Mouse (Mus musculus) forebrain, postnatal 0 days (tissue): ENCODE measurements at regions not wholly inside any gene's neighbourhood (a gene's known extent, or its start where the extent isn't known, plus 50 kb on each side); places are given as distances from the start of the nearest gene placed in this dataset.

Experiments used
- ATAC-seq: fragments of 200-750 bp; cut with Nextera tagmentation; 2 replicates; pipeline ENCODE4 v1.8.0; 2017; ENCODE audit warnings: mild to moderate bottlenecking, moderate library complexity
- DNase-seq: peaks from one replicate; pipeline ENCODE4 v3.0.0-alpha.2; 2015
- H3K27ac ChIP-seq: fragments of 300-500 bp; sonication (generic); 2 replicates; pipeline ENCODE4 v1.5.1; 2014; ENCODE audit warnings: low read depth, mild to moderate bottlenecking, antibody characterized with exemption, low read length, moderate library complexity, mixed read lengths
- H3K27me3 ChIP-seq: fragments of 300-500 bp; sonication (generic); 2 replicates; pipeline ENCODE4 v1.6.1; 2014; ENCODE audit warnings: mild to moderate bottlenecking, low read length, mixed read lengths; ENCODE audit not compliant: insufficient read depth
- H3K36me3 ChIP-seq: fragments of 300-500 bp; sonication (generic); 2 replicates; pipeline ENCODE4 v1.6.1; 2014; ENCODE audit warnings: mild to moderate bottlenecking, moderate library complexity; ENCODE audit not compliant: insufficient read depth
- H3K4me1 ChIP-seq: fragments of 300-500 bp; sonication (generic); 2 replicates; pipeline ENCODE4 v1.6.1; 2014; ENCODE audit warnings: antibody characterized with exemption; ENCODE audit not compliant: insufficient read depth
- H3K4me2 ChIP-seq: fragments of 300-500 bp; sonication (generic); 2 replicates; pipeline ENCODE4 v1.6.1; 2014; ENCODE audit warnings: low read depth, mild to moderate bottlenecking, moderate library complexity
- H3K4me3 ChIP-seq: fragments of 300-500 bp; sonication (generic); 2 replicates; pipeline ENCODE4 v1.5.1; 2014; ENCODE audit warnings: low read depth, low read length, mixed read lengths
- H3K9ac ChIP-seq: fragments of 300-500 bp; sonication (generic); 2 replicates; pipeline ENCODE4 v1.6.1; 2014; ENCODE audit warnings: mild to moderate bottlenecking
- H3K9me3 ChIP-seq: fragments of 300-500 bp; sonication (generic); 2 replicates; pipeline ENCODE4 v1.6.1; 2016; ENCODE audit warnings: low read length
- CTCF ChIP-seq: sonication (generic); IDR thresholded peaks from 2 replicates; pipeline ENCODE4 v1.5.1; 2016; ENCODE audit warnings: antibody characterized with exemption, control low read depth, low read depth
- WGBS: fragments of 180-500 bp; shearing (Covaris S2); extraction: QIAGEN DNeasy Blood & Tissue Kit; methylation state at CpG from one replicate; pipeline ENCODE4 v1.1.7; 2014; 5-methylcytosine and 5-hydroxymethylcytosine counted together

DNA sequence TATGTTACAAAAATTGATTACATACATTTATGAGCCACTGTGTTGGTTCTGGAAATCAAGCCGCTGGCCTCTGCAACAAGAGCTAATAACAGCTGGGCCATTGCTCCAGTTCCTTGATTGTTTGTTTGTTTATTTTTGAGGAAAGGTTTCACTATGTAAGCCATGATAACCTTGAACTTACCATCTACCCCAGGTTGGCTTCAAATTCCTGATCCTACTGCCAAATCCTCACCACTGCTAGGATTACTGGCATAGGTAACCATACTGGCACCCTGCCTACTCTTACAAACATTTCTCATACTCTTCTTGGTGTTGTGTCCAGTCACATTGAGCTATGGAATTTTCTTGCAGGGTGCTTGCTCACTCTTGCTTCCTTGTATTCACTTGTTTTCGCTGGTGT, 720.6 kb downstream of the Ets1 start:
- H3K27me3 ChIP-seq: no peaks in the 10 kb centered on the region
- H3K9ac ChIP-seq: no peak overlapping the region
- no peaks in the 10 kb centered on the region for H3K9me3 ChIP-seq
- DNase-seq (no peak), ATAC-seq (no peak)
- no peak overlapping the region for H3K27ac ChIP-seq
- WGBS: 93% methylated on average over 2 of the region's 2 CpGs
- H3K4me3 ChIP-seq: no peak overlapping the region
- no peaks in the 10 kb centered on the region for H3K36me3 ChIP-seq
- TF ChIP-seq CTCF: no peak
- H3K4me1 ChIP-seq: no peaks in the 10 kb centered on the region
- H3K4me2 ChIP-seq: no peak overlapping the region

DNA sequence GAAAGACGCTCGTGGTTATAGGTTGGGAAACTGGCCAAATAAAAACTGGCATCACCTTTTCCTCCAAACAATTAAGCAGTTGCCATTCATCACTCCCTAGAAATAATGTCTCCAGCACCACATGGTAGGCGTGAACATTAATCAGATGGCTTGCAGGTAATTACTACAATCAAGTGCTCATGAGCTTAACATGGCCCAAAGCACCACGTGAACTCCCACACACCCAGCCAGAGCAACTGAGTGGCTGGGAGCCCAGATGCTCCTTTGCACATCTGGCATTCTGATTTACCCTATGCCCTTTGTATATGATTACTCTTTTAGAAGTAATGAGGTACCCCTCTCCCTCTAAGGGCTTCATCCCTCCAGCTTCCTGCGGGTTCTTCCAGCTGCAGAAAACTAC, 724.9 kb downstream of the Ets1 start:
- WGBS: 57% methylated on average over 5 of the region's 5 CpGs
- ATAC-seq: no peak
- no peak overlapping the region for H3K9ac ChIP-seq
- no peak overlapping the region for H3K27ac ChIP-seq
- DNase-seq: no peak
- no peaks in the 10 kb centered on the region for H3K27me3 ChIP-seq
- H3K4me3 ChIP-seq: no peak overlapping the region
- H3K9me3 ChIP-seq: no peaks in the 10 kb centered on the region
- TF ChIP-seq CTCF: no peak
- H3K4me2 ChIP-seq: no peak overlapping the region
- H3K4me1 ChIP-seq: no peaks in the 10 kb centered on the region
- H3K36me3 ChIP-seq: no peaks in the 10 kb centered on the region

DNA sequence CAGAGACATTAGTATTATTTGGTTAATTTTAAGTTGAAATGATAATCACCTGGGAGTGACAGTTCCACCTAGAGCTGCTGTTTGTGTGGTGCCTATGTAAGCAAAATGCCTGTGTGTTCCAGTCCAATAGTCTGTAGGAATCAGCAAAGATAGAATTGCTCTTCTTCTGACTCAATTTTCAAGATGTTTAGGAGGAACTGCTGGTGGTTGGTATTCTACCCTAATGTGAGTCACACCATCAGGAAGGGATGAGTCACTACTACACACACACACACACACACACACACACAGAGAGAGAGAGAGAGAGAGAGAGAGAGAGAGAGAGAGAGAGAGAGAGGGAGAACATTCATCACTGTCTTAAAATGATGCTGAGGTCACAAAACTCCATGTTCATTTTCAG, 753.1 kb downstream of the Ets1 start:
- Histone ChIP-seq H3K9ac (no peak overlapping the region), H3K27ac (no peak overlapping the region), H3K36me3 (no peaks in the 10 kb centered on the region), H3K4me3 (no peak overlapping the region), H3K4me1 (no peaks in the 10 kb centered on the region), H3K27me3 (no peaks in the 10 kb centered on the region), H3K9me3 (no peaks in the 10 kb centered on the region), H3K4me2 (no peak overlapping the region)
- TF ChIP-seq CTCF: no peak
- no peak for DNase-seq
- ATAC-seq: no peak

DNA sequence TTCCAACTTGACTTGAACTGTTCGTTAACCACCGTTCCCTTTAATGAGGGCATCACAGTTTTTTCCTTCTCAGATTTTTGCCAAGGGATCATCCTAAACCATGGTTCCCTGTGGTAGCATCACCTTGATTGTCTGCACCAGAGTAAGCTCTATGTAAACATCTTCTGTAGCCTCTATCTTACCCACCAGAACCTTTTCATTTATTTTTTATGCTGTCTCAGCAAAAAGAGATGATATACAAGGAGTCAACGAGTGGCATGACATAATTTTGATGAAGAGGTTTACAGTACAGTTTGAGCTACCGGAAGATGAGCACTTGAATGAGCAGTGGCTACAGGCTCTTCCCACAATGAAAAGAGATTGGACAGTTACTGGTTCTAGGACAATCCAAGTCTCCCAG, 768.7 kb downstream of the Ets1 start:
- no peak for TF ChIP-seq CTCF
- 87% methylated on average over 4 of the region's 4 CpGs for WGBS
- Histone ChIP-seq H3K27ac (no peak overlapping the region), H3K4me3 (no peak overlapping the region), H3K36me3 (no peaks in the 10 kb centered on the region), H3K4me1 (no peaks in the 10 kb centered on the region), H3K27me3 (no peaks in the 10 kb centered on the region), H3K4me2 (no peak overlapping the region), H3K9ac (no peak overlapping the region), H3K9me3 (no peaks in the 10 kb centered on the region)
- DNase-seq (no peak), ATAC-seq (no peak)

DNA sequence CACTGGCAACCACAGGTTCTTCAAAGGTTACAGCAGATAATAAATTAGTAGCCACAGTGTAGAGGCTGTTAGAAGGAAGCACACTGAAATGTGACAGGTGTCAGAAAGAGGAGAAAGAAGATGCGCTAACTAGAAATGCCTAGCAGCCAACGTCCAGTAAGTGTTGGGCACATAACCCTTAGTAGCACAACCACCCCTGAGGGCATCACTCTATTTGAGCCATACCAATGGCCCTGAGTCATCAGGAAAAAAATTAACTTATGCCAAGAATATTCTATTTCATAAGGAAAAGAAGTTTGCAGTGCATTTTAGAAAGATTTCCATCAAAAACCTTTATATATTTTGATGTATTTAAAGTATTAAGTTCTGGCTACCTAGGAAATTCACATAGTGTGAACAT, 771.5 kb downstream of the Ets1 start:
- Histone ChIP-seq H3K4me1 (no peaks in the 10 kb centered on the region), H3K36me3 (no peaks in the 10 kb centered on the region), H3K27me3 (no peaks in the 10 kb centered on the region), H3K4me3 (no peak overlapping the region), H3K27ac (no peak overlapping the region), H3K9ac (no peak overlapping the region), H3K9me3 (no peaks in the 10 kb centered on the region), H3K4me2 (no peak overlapping the region)
- ATAC-seq (no peak), DNase-seq (no peak)
- WGBS: 94% methylated on average over 2 of the region's 2 CpGs
- TF ChIP-seq CTCF: no peak

DNA sequence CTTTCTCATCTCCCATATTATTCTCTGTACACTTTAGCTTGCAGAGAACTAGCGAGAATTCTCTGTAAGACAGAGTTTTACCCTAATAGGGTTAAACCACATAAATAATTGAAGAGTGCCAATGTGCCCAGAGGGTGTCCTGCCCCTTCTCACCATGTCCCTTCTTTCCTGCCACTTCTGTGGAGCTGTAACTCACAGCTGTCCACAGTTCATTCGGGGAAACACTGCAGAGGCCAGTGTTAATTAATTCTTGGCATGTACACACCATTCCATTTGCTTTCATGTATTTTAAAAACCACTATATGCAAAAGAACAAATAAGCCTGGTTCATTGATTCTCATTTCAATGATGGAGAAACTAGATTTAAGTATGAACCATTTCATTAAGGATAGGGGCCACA, 787.8 kb downstream of the Ets1 start:
- ATAC-seq (no peak), DNase-seq (no peak)
- Histone ChIP-seq H3K4me1 (no peaks in the 10 kb centered on the region), H3K4me3 (no peak overlapping the region), H3K9me3 (no peaks in the 10 kb centered on the region), H3K4me2 (no peak overlapping the region), H3K27me3 (no peaks in the 10 kb centered on the region), H3K36me3 (no peaks in the 10 kb centered on the region), H3K27ac (no peak overlapping the region), H3K9ac (no peak overlapping the region)
- no peak for TF ChIP-seq CTCF
- WGBS: 8% methylated on average over 2 of the region's 2 CpGs

DNA sequence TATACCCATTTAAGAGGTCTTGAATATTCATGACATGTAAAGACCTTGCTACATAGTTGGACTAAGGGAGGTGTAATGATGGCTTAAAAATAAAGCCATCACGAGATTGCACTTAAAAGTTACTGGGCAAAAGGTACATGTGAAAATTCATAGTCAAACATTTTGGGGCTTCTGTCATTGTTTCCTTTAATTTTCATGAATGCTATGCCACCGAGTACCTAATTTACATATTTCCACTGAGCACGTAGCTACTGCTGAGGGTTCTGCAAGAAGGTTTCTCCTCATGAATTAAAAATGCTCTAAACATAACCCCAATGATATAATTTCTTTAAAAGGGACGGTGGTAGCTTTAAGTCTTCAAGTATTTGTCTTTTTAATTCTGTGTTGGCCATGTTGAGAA, 800.4 kb downstream of the Ets1 start:
- Histone ChIP-seq H3K27ac (no peak overlapping the region), H3K4me3 (no peak overlapping the region), H3K4me2 (no peak overlapping the region), H3K9me3 (no peaks in the 10 kb centered on the region), H3K36me3 (no peaks in the 10 kb centered on the region), H3K27me3 (no peaks in the 10 kb centered on the region), H3K9ac (no peak overlapping the region), H3K4me1 (no peaks in the 10 kb centered on the region)
- no peak for TF ChIP-seq CTCF
- WGBS: 69% methylated on average over 4 of the region's 4 CpGs
- DNase-seq (no peak), ATAC-seq (no peak)

DNA sequence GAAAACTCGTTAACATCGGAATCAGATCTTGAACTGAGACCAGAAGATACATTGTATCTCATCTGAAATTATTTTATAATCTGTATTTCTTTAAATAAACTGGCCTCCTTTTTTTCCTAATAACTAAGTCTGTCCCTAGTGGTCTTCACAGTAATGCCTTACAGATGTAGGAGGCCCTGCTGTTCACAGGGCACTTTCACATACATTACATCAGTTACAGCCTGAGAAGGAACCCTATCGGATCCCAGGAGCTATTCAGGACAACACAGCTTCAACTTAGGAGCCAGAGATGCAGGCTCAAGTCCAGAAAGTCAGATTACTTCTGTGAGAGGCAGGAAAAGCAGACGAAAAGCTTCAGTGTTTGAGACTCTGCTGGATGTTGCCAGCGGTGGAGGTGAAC, 806.2 kb downstream of the Ets1 start:
- H3K4me3 ChIP-seq: no peak overlapping the region
- ATAC-seq (no peak), DNase-seq (no peak)
- no peaks in the 10 kb centered on the region for H3K36me3 ChIP-seq
- H3K4me1 ChIP-seq: no peaks in the 10 kb centered on the region
- TF ChIP-seq CTCF: no peak
- no peaks in the 10 kb centered on the region for H3K27me3 ChIP-seq
- 63% methylated on average over 5 of the region's 5 CpGs for WGBS
- H3K27ac ChIP-seq: no peak overlapping the region
- no peaks in the 10 kb centered on the region for H3K9me3 ChIP-seq
- no peak overlapping the region for H3K4me2 ChIP-seq
- H3K9ac ChIP-seq: no peak overlapping the region
